Mouse (Mus musculus): ENCODE results near the gene Scaper. TPM values are rescaled to one million over a fixed set of nuclear protein-coding genes. Genes with fewer than 3 reads are reported as not detected.

Scaper gene
- polyA plus RNA-seq, 2 experiments: 0.79 to 1.3 TPM

DNA sequence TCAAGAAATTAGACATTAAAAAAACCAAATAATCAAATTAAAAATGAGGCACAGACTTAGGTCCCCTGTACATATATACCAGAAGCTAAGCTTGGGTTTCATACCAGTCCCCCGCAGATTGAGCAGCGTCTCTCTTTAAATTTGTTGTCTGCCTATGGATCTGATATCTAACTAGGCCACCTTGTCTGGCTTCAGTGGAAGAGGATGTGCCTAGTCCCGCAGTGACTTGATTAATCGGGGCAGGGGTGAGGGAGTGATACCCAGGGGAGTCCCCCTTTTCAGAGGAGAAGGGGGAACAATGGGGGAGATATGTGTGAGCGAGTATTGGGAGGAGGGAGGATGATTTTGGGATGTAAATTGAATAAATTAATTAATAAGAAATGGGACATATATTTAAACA lies 310.9 kb downstream of the Scaper start:
- Histone ChIP-seq H3K27me3 (ENCODE audit: control insufficient read depth, insufficient read depth, low read length) (no peaks in the 10 kb centered on the region), H3K9ac (replicated peaks) (no peak overlapping the region), H3K4me1 (replicated peaks; ENCODE audit: control insufficient read depth in 2 of 2, insufficient read depth in 2 of 2, low read length in 1 of 2) (no peaks in the 10 kb centered on the region), H3K4me2 (ENCODE audit: low read depth) (no peak overlapping the region), H3K36me3 (replicated peaks; ENCODE audit: control insufficient read depth, insufficient read depth, low read depth) (no peaks in the 10 kb centered on the region), H3K9me3 (ENCODE audit: control insufficient read depth, low read length) (no peaks in the 10 kb centered on the region), H3K27ac (no peak overlapping the region), H3K4me3 (ENCODE audit: insufficient read depth in 1 of 2, low read depth in 2 of 2, low read length in 2 of 2) (no peak overlapping the region)
- no peak for TF ChIP-seq CTCF (IDR thresholded peaks at IDR 0.05; ENCODE audit: low read depth)
- WGBS (ENCODE audit: insufficient replicate concordance): 40% methylated on average over 5 of the region's 5 CpGs
- ATAC-seq (ENCODE audit: insufficient read depth) (no peak), DNase-seq (ENCODE audit: low read depth in 3 of 3, low spot score in 3 of 3) (no peak)

DNA sequence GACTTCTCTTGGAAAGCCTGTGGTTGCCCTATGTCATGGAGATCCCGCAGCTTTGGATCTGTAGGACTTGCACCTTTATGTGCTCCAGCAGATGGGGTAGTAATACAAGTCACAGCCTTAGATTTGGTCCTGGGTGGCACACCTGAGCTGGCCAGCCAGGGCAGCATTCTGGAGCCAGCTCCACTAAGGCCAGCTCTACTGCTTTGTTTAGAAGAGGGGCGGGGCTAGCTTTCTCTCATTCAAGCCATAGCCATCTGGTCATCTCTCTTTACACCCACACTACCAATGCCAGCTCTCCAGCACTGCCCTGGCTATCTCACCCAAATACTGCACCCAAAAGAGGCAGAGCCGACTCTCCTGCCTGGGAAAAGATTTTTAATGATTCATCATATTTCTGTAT lies 323.2 kb downstream of the Scaper start:
- Histone ChIP-seq H3K36me3 (replicated peaks; ENCODE audit: control insufficient read depth, insufficient read depth, low read depth) (no peaks in the 10 kb centered on the region), H3K4me2 (ENCODE audit: low read depth) (no peak overlapping the region), H3K27me3 (ENCODE audit: control insufficient read depth, insufficient read depth, low read length) (no peaks in the 10 kb centered on the region), H3K4me3 (ENCODE audit: insufficient read depth in 1 of 2, low read depth in 2 of 2, low read length in 2 of 2) (no peak overlapping the region), H3K9me3 (ENCODE audit: control insufficient read depth, low read length) (no peaks in the 10 kb centered on the region), H3K4me1 (replicated peaks; ENCODE audit: control insufficient read depth in 2 of 2, insufficient read depth in 2 of 2, low read length in 1 of 2) (no peaks in the 10 kb centered on the region), H3K9ac (replicated peaks) (no peak overlapping the region), H3K27ac (no peak overlapping the region)
- DNase-seq (ENCODE audit: low read depth in 3 of 3, low spot score in 3 of 3): no peak
- no peak for TF ChIP-seq EP300 (IDR thresholded peaks at IDR 0.05; ENCODE audit: low read depth)
- no peak for TF ChIP-seq CTCF (IDR thresholded peaks at IDR 0.05; ENCODE audit: low read depth)
- no peak for ATAC-seq (ENCODE audit: insufficient read depth)
- WGBS (ENCODE audit: insufficient replicate concordance): 45% methylated on average over 3 of the region's 3 CpGs

DNA sequence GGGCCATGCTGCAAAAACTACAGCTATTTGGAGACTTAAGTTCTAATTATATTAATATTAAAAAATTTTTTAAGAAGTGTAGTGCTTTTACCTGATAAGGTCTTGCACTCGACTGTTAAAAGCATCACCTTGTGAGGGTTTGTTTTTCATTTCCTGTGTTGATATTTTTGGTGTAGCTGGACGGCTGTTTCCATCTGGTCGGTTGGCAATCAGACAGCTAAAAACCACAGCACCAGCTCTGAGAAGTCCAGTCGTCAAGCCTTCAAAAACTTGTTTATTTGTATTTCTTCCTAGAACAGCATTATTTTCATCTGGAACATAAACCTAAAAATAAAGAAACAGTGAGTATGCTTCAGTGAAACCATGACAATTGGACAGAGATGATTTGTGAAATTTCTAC lies 328.2 kb downstream of the Scaper start:
- Histone ChIP-seq H3K9ac (replicated peaks) (no peak overlapping the region), H3K36me3 (replicated peaks; ENCODE audit: control insufficient read depth, insufficient read depth, low read depth) (no peaks in the 10 kb centered on the region), H3K4me3 (ENCODE audit: insufficient read depth in 1 of 2, low read depth in 2 of 2, low read length in 2 of 2) (no peak overlapping the region), H3K27me3 (ENCODE audit: control insufficient read depth, insufficient read depth, low read length) (no peaks in the 10 kb centered on the region), H3K27ac (no peak overlapping the region), H3K9me3 (ENCODE audit: control insufficient read depth, low read length) (no peaks in the 10 kb centered on the region), H3K4me2 (ENCODE audit: low read depth) (no peak overlapping the region), H3K4me1 (replicated peaks; ENCODE audit: control insufficient read depth in 2 of 2, insufficient read depth in 2 of 2, low read length in 1 of 2) (no peaks in the 10 kb centered on the region)
- ATAC-seq (ENCODE audit: insufficient read depth) (no peak), DNase-seq (ENCODE audit: low read depth in 3 of 3, low spot score in 3 of 3) (no peak)
- 12% methylated on average over 4 of the region's 4 CpGs for WGBS (ENCODE audit: insufficient replicate concordance)
- TF ChIP-seq CTCF (IDR thresholded peaks at IDR 0.05; ENCODE audit: low read depth) (no peak), EP300 (IDR thresholded peaks at IDR 0.05; ENCODE audit: low read depth) (no peak)

DNA sequence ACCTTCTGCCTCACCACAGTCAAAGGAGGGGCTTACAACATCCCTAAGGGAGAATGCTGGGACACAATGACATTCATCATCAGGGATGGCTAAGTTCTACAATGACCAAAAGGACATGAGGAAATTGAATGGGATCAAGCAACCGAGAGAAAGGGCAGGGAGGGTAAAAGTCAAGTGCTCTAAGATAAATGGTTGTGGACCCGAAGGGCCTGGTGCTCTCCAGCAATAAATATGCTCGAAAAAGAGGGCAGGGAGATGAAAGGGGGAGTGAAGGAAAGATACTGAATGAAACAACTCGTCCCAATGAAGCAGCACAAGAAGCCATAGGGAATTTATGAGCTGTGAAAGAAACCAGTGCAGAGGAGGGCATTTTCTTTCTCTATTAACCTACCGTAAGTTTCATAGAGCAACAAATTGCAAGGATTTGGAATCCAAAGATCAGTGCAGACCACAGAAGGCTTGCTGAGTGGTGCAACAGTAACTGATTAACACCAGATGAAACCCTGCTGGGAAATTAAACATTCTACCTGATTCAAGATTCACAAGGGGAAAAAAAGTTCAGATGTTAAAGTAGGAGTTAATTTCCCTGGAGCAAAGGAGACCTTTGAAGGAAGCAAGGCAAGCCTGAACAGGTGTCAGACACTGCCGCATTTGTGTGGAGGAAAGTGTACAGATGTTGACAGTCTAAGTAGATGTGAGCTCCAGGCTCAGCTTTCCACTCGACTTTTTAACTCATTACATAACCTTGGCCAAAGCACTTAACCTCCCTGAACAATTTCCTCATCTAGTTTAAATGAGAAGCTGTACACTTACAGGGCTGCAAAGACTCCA lies 329.0 kb downstream of the Scaper start:
- H3K9me3 ChIP-seq (ENCODE audit: control insufficient read depth, low read length): no peaks in the 10 kb centered on the region
- H3K27ac ChIP-seq: no peak overlapping the region
- H3K36me3 ChIP-seq (replicated peaks; ENCODE audit: control insufficient read depth, insufficient read depth, low read depth): no peaks in the 10 kb centered on the region
- H3K27me3 ChIP-seq (ENCODE audit: control insufficient read depth, insufficient read depth, low read length): no peaks in the 10 kb centered on the region
- H3K9ac ChIP-seq (replicated peaks): no peak overlapping the region
- no peak for ATAC-seq (ENCODE audit: insufficient read depth)
- H3K4me3 ChIP-seq (ENCODE audit: insufficient read depth in 1 of 2, low read depth in 2 of 2, low read length in 2 of 2): no peak overlapping the region
- no peak for TF ChIP-seq EP300 (IDR thresholded peaks at IDR 0.05; ENCODE audit: low read depth)
- TF ChIP-seq CTCF (IDR thresholded peaks at IDR 0.05; ENCODE audit: low read depth): no peak
- 41% methylated on average over 7 of the region's 7 CpGs for WGBS (ENCODE audit: insufficient replicate concordance)
- H3K4me1 ChIP-seq (replicated peaks; ENCODE audit: control insufficient read depth in 2 of 2, insufficient read depth in 2 of 2, low read length in 1 of 2): no peaks in the 10 kb centered on the region
- DNase-seq (ENCODE audit: low read depth in 3 of 3, low spot score in 3 of 3): no peak
- no peak overlapping the region for H3K4me2 ChIP-seq (ENCODE audit: low read depth)

GRCm38 (mm10) chr9:55598594-55598993 lies 339.3 kb downstream of the Scaper start:
- Histone ChIP-seq H3K27me3 (ENCODE audit: control insufficient read depth, insufficient read depth, low read length) (no peaks in the 10 kb centered on the region), H3K4me2 (ENCODE audit: low read depth) (no peak overlapping the region), H3K36me3 (replicated peaks; ENCODE audit: control insufficient read depth, insufficient read depth, low read depth) (no peaks in the 10 kb centered on the region), H3K9ac (replicated peaks) (no peak overlapping the region), H3K9me3 (ENCODE audit: control insufficient read depth, low read length) (no peaks in the 10 kb centered on the region), H3K27ac (no peak overlapping the region), H3K4me3 (ENCODE audit: insufficient read depth in 1 of 2, low read depth in 2 of 2, low read length in 2 of 2) (no peak overlapping the region), H3K4me1 (replicated peaks; ENCODE audit: control insufficient read depth in 2 of 2, insufficient read depth in 2 of 2, low read length in 1 of 2) (no peaks in the 10 kb centered on the region)
- TF ChIP-seq EP300 (IDR thresholded peaks at IDR 0.05; ENCODE audit: low read depth): no peak
- TF ChIP-seq CTCF (IDR thresholded peaks at IDR 0.05; ENCODE audit: low read depth): no peak
- DNase-seq (ENCODE audit: low read depth in 3 of 3, low spot score in 3 of 3) (no peak), ATAC-seq (ENCODE audit: insufficient read depth) (no peak)

Data from liver, embryonic 14.5 days (tissue).